Mouse (Mus musculus) brain, adult 2 months (tissue): ENCODE measurements around the gene Hexim1.

Experiments used
- DNase-seq: peaks from one replicate; pipeline ENCODE4 v3.0.0; 2011; ENCODE audit warnings: low read depth, low spot score

Gene Hexim1

DNA sequence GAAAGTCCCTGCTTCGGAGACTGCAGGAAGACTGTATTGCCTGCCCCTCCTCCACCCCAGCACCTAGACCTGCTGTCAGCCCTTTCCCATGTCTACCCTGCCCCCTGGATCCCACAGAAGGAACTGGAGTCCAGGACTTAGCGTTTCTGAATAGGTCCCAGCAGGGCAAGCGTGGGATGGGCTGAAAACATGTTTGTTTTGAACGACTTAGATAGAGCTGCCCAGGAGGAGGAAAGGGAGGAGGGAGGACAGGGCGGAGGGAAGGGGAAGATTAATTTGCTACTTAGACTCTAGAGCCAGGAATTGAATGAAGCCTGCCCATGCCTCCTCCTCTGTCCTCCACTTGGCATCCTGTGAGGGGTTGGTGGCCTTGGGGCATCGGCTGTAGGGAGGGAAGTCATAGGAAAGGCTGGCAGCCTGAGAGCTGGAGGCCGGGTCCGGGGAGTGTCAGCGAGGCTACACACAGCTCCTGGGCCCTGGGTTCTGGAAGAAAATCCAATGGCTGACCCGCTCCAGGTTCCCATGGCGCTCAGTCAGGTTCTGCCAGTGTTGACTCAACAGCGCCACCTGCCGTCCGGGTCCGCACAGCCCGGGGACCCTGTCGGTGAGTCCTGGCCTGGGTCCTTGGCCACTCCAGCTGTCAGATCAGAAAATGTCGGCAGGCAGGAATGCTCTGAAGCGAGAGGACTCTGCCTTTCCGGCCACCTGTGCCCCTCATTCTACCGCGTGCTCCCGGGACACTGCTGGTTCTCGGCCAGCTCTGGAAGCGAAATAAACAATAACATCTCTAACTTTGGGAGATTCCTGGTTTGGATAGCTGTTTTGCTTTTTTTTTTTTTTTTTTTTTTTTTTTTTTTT lies 42.8 kb downstream of the Hexim1 start:
- peak; percentile 96 for DNase-seq

DNA sequence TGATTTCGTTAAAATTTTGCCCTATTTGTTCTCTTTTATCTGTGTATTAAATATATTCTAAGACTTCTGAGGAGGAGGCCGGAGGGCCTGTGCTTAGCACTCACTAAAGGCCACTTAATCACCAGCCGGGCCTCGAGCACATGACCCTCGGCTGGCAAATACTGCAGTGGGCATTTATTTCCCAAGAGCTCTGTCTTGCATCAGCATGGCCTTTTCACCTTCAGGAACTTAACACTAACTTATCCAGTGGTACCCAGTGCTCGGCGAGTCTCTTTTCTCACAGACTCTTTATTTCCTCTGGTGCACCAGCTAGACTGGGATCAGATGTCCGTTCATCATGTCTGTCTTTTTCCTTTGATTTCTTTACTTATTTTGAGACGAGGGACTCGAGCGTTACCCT lies 44.7 kb downstream of the Hexim1 start:
- no peak for DNase-seq

DNA sequence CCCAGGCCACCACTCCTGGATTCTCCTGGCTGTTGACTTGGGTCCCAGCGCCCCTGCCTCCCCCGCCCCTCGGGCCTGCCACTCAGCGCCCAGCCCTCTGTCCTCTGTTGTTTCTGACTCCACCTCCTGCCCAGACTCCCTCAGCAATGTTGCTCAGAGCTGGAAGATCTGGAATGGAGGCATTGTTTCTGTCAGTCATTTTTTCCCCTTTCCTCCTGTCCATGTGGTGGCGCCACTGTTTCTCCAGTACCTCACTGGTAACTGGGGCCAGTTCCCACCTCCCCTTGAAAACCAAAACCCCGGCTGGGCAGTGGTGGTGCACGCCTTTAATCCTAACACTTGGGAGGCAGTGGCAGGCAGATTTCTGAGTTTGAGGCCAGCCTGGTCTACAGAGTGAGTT lies 45.4 kb downstream of the Hexim1 start:
- DNase-seq: no peak

DNA sequence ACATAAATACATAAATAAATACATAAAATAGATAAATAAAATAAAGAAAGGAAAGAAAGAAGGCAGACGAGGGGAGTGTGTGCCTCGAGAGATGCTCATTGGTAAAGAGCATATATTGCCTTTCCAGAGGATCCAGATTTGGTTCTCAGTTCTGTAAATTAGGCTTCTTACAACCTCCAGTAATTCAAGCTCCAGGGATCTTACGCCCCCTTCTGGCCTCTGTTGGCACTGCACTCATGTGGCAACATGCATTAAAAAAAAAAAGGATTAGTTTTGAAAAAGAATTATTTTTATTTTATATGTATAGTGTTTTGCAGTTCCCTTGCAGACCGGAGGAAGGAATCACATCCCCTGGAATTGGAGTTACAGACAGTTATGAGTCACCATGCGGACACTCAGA lies 46.1 kb downstream of the Hexim1 start:
- no peak for DNase-seq

DNA sequence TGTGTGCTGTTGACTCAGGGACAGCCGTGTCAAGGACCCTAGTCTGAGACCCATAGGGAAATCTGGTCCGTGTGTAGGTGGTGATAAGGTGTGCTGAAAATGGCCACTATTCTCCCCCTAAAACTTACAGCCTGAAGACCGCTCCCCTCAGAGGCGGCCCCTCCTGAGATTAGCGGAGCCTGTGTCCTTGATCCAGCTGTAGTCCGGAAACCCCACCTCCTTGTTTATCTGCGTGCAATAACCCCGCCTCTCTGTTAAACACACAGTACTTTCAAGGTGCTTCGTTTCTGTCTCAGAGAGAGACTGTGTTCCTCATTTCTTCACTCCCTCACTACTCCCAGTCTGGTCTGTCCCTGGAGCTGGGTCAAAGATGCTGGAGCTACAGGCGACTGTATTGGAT lies 48.4 kb downstream of the Hexim1 start:
- no peak for DNase-seq

DNA sequence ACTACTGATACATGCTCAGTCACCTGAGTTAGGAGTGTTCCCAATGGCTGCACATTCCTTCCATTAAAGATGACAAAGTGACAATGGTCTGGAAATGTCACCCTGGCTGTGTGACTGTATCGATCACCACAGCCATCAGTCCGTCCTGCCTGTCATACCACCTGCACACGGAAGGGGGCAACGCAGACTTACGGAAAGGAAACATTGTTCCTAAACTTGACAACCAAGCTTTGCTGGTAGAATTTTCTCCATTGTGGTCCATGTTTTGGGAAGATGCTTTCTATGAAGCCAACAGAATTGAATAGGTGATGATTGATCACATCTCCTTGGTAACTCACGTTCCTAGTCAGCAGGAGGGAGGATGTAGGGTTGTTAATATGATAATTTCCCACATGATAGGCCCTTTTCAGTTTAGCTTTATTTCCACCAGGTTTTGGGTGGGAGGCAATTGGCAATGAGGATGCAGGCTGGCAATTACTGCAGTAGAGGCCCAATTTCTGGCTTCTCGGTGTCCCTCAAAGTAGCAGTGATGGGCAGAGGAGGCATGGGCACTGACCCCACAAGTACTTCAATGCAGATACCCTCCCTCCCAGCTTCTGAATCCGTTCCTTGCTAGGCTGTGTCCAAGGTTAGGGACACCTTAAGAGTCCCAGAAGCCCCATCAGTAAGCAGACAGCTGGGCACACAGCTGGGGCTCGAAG lies 52.8 kb downstream of the Hexim1 start:
- peak; percentile 89 for DNase-seq
